Mouse (Mus musculus): ENCODE results near the gene Lama4. TPM values are rescaled to one million over a fixed set of nuclear protein-coding genes. Genes with fewer than 3 reads are reported as not detected.

Gene Lama4
- polyA plus RNA-seq, 1 experiment from 2014 or later, result 85.8 TPM

- H3K9ac ChIP-seq, result no peak overlapping the region
- no peaks in the 10 kb centered on the region for H3K27me3 ChIP-seq
- no peak overlapping the region for H3K4me2 ChIP-seq
- ATAC-seq (ENCODE audit: insufficient number of reproducible peaks, low FRiP score, low TSS enrichment, low read depth), result 0 out of 2 replicates have a peak, but pooled peaks have one; percentile 44
- H3K4me1 ChIP-seq, result no peaks in the 10 kb centered on the region
- H3K36me3 ChIP-seq, result peaks cover 46% of the 10 kb centered on the region
- H3K27ac ChIP-seq, result no peak overlapping the region
- no peak overlapping the region for H3K4me3 ChIP-seq
- no peaks in the 10 kb centered on the region for H3K9me3 ChIP-seq
Observed at GRCm38 (mm10) chr10:39066962-39067361, 101.6 kb downstream of the Lama4 start.

- H3K9ac ChIP-seq, result no peak overlapping the region
- H3K9me3 ChIP-seq, result no peaks in the 10 kb centered on the region
- no peak overlapping the region for H3K27ac ChIP-seq
- no peaks in the 10 kb centered on the region for H3K27me3 ChIP-seq
- H3K4me3 ChIP-seq, result no peak overlapping the region
- no peak overlapping the region for H3K4me2 ChIP-seq
- H3K4me1 ChIP-seq, result no peaks in the 10 kb centered on the region
- 28% methylated on average over 4 of the region's 4 CpGs for whole genome bisulfite sequencing
- no peak for ATAC-seq (ENCODE audit: insufficient number of reproducible peaks, low FRiP score, low TSS enrichment, low read depth)
- peaks cover 59% of the 10 kb centered on the region for H3K36me3 ChIP-seq
Observed at GRCm38 (mm10) chr10:39072048-39072447, 106.7 kb downstream of the Lama4 start.

- Histone ChIP-seq H3K4me3 (no peak overlapping the region), H3K4me2 (no peak overlapping the region), H3K27me3 (no peaks in the 10 kb centered on the region), H3K27ac (no peak overlapping the region), H3K9me3 (no peaks in the 10 kb centered on the region), H3K9ac (no peak overlapping the region), H3K4me1 (no peaks in the 10 kb centered on the region), H3K36me3 (peaks cover 51% of the 10 kb centered on the region)
- ATAC-seq (ENCODE audit: insufficient number of reproducible peaks, low FRiP score, low TSS enrichment, low read depth), result no peak
- WGBS, result 80% methylated on average over 9 of the region's 9 CpGs
Observed at GRCm38 (mm10) chr10:39096981-39097380, 131.7 kb downstream of the Lama4 start.

GRCm38 (mm10) chr10:39098746-39099145, 133.4 kb downstream of the Lama4 start:
- no peaks in the 10 kb centered on the region for H3K9me3 ChIP-seq
- H3K36me3 ChIP-seq, result peaks cover 58% of the 10 kb centered on the region
- no peak overlapping the region for H3K4me2 ChIP-seq
- ATAC-seq (ENCODE audit: insufficient number of reproducible peaks, low FRiP score, low TSS enrichment, low read depth), result no peak
- 87% methylated on average over 10 of the region's 10 CpGs for whole genome bisulfite sequencing
- H3K4me1 ChIP-seq, result no peaks in the 10 kb centered on the region
- H3K27me3 ChIP-seq, result no peaks in the 10 kb centered on the region
- H3K27ac ChIP-seq, result no peak overlapping the region
- no peak overlapping the region for H3K4me3 ChIP-seq
- H3K9ac ChIP-seq, result no peak overlapping the region

GRCm38 (mm10) chr10:39104803-39105449, 139.6 kb downstream of the Lama4 start:
- Histone ChIP-seq H3K9me3 (no peaks in the 10 kb centered on the region), H3K36me3 (peaks cover 49% of the 10 kb centered on the region), H3K9ac (no peak overlapping the region), H3K4me1 (no peaks in the 10 kb centered on the region), H3K27ac (no peak overlapping the region), H3K4me2 (no peak overlapping the region), H3K4me3 (no peak overlapping the region), H3K27me3 (no peaks in the 10 kb centered on the region)
- ATAC-seq (ENCODE audit: insufficient number of reproducible peaks, low FRiP score, low TSS enrichment, low read depth), result no peak
- 88% methylated on average over 8 of the region's 8 CpGs for WGBS

- H3K4me2 ChIP-seq, result no peak overlapping the region
- H3K9ac ChIP-seq, result no peak overlapping the region
- no peak overlapping the region for H3K4me3 ChIP-seq
- no peaks in the 10 kb centered on the region for H3K9me3 ChIP-seq
- no peaks in the 10 kb centered on the region for H3K4me1 ChIP-seq
- H3K27me3 ChIP-seq, result no peaks in the 10 kb centered on the region
- H3K27ac ChIP-seq, result no peak overlapping the region
- ATAC-seq (ENCODE audit: insufficient number of reproducible peaks, low FRiP score, low TSS enrichment, low read depth), result no peak
- peaks cover 61% of the 10 kb centered on the region for H3K36me3 ChIP-seq
- WGBS, result 65% methylated on average over 3 of the region's 3 CpGs
Observed at GRCm38 (mm10) chr10:39106413-39106812, 141.1 kb downstream of the Lama4 start.

- no peak overlapping the region for H3K27ac ChIP-seq
- peaks cover 63% of the 10 kb centered on the region for H3K36me3 ChIP-seq
- no peaks in the 10 kb centered on the region for H3K4me1 ChIP-seq
- no peak for ATAC-seq (ENCODE audit: insufficient number of reproducible peaks, low FRiP score, low TSS enrichment, low read depth)
- no peak overlapping the region for H3K4me2 ChIP-seq
- WGBS, result 59% methylated on average over 4 of the region's 4 CpGs
- H3K9ac ChIP-seq, result no peak overlapping the region
- no peak overlapping the region for H3K4me3 ChIP-seq
- no peaks in the 10 kb centered on the region for H3K27me3 ChIP-seq
- H3K9me3 ChIP-seq, result no peaks in the 10 kb centered on the region
Observed at GRCm38 (mm10) chr10:39106935-39107334, 141.6 kb downstream of the Lama4 start.

- Histone ChIP-seq H3K36me3 (peaks cover 49% of the 10 kb centered on the region), H3K27ac (no peak overlapping the region), H3K4me3 (no peak overlapping the region), H3K4me2 (no peak overlapping the region), H3K9ac (no peak overlapping the region), H3K4me1 (no peaks in the 10 kb centered on the region), H3K9me3 (no peaks in the 10 kb centered on the region), H3K27me3 (no peaks in the 10 kb centered on the region)
- 59% methylated on average over 10 of the region's 10 CpGs for WGBS
- no peak for ATAC-seq (ENCODE audit: insufficient number of reproducible peaks, low FRiP score, low TSS enrichment, low read depth)
Observed at GRCm38 (mm10) chr10:39108837-39109488, 143.6 kb downstream of the Lama4 start.

GRCm38 (mm10) chr10:39109489-39109874, 144.2 kb downstream of the Lama4 start:
- WGBS, result 51% methylated on average over 4 of the region's 4 CpGs
- Histone ChIP-seq H3K4me2 (no peak overlapping the region), H3K9ac (no peak overlapping the region), H3K9me3 (no peaks in the 10 kb centered on the region), H3K4me1 (no peaks in the 10 kb centered on the region), H3K27ac (no peak overlapping the region), H3K4me3 (no peak overlapping the region), H3K27me3 (no peaks in the 10 kb centered on the region), H3K36me3 (peaks cover 49% of the 10 kb centered on the region)
- ATAC-seq (ENCODE audit: insufficient number of reproducible peaks, low FRiP score, low TSS enrichment, low read depth), result no peak

GRCm38 (mm10) chr10:39121412-39121811, 156.1 kb downstream of the Lama4 start:
- H3K27me3 ChIP-seq, result no peaks in the 10 kb centered on the region
- no peaks in the 10 kb centered on the region for H3K9me3 ChIP-seq
- no peak overlapping the region for H3K4me3 ChIP-seq
- no peak overlapping the region for H3K4me2 ChIP-seq
- WGBS, result 36% methylated on average over 4 of the region's 4 CpGs
- no peaks in the 10 kb centered on the region for H3K36me3 ChIP-seq
- no peak overlapping the region for H3K9ac ChIP-seq
- H3K27ac ChIP-seq, result no peak overlapping the region
- ATAC-seq (ENCODE audit: insufficient number of reproducible peaks, low FRiP score, low TSS enrichment, low read depth), result no peak
- no peaks in the 10 kb centered on the region for H3K4me1 ChIP-seq

- H3K27ac ChIP-seq, result 0 out of 2 replicates have a peak within 1 kb of the TSS, but pooled peaks have one; percentile 59
- H3K4me3 ChIP-seq, result peak within 1 kb of the TSS; percentile 73
Observed at GRCm38 (mm10) chr10:39133462-39134310, 168.4 kb downstream of the Lama4 start, which contains the start of the genes Fam229b and Tube1. Gene Fam229b (minus strand): TSS chr10:39133914. Gene Tube1 (plus strand): TSS chr10:39133976.

GRCm38 (mm10) chr10:39137766-39138165, 172.5 kb downstream of the Lama4 start:
- ATAC-seq (ENCODE audit: insufficient number of reproducible peaks, low FRiP score, low TSS enrichment, low read depth), result no peak
- H3K36me3 ChIP-seq, result peaks cover 39% of the 10 kb centered on the region
- peaks cover 6% of the 10 kb centered on the region; the same call in 1 of the 2 replicates for H3K4me1 ChIP-seq
- no peaks in the 10 kb centered on the region for H3K9me3 ChIP-seq
- no peaks in the 10 kb centered on the region for H3K27me3 ChIP-seq
- no peak overlapping the region for H3K27ac ChIP-seq
- no peak overlapping the region for H3K9ac ChIP-seq
- no peak overlapping the region for H3K4me2 ChIP-seq
- 91% methylated on average over 3 of the region's 3 CpGs for WGBS
- H3K4me3 ChIP-seq, result no peak overlapping the region

More at GRCm38 (mm10) chr10:39133462-39134310, 168.4 kb downstream of the Lama4 start, which contains the start of the genes Fam229b and Tube1:
- peak within 1 kb of the TSS; percentile 91 for H3K4me2 ChIP-seq
- H3K4me1 ChIP-seq, result peaks cover 6% of the 10 kb centered on the region; the same call in 1 of the 2 replicates
- H3K9ac ChIP-seq, result peak within 1 kb of the TSS; percentile 57
- peak; percentile 81 for ATAC-seq (ENCODE audit: insufficient number of reproducible peaks, low FRiP score, low TSS enrichment, low read depth)
- no peaks in the 10 kb centered on the region for H3K27me3 ChIP-seq
- WGBS, result 4% methylated on average over 47 of the region's 47 CpGs
- H3K36me3 ChIP-seq, result peaks cover 21% of the 10 kb centered on the region
- H3K9me3 ChIP-seq, result no peaks in the 10 kb centered on the region

Data from limb, embryonic 15.5 days (tissue).